Mouse (Mus musculus) lung, adult 2 months (tissue): ENCODE results near the gene Wipf1.

ENCODE experiments used
- CTCF ChIP-seq: fragments of 200-500 bp; IDR thresholded peaks from 2 replicates; pipeline ENCODE4 v1.5.1; 2011; ENCODE audit warnings: mild to moderate bottlenecking, low read length, control low read depth; ENCODE audit not compliant: insufficient read depth
- POLR2A ChIP-seq: fragments of 200-500 bp; IDR thresholded peaks from 2 replicates; pipeline ENCODE4 v1.6.1; 2011; ENCODE audit warnings: low read depth, mild to moderate bottlenecking, control low read depth, low read length, borderline replicate concordance; ENCODE audit errors: extremely low read depth

GRCm38 (mm10) chr2:73428803-73429468, 100.6 kb downstream of the Wipf1 start:
- no peak for TF ChIP-seq CTCF
- no peak for TF ChIP-seq POLR2A
